In the genomic region with DNA sequence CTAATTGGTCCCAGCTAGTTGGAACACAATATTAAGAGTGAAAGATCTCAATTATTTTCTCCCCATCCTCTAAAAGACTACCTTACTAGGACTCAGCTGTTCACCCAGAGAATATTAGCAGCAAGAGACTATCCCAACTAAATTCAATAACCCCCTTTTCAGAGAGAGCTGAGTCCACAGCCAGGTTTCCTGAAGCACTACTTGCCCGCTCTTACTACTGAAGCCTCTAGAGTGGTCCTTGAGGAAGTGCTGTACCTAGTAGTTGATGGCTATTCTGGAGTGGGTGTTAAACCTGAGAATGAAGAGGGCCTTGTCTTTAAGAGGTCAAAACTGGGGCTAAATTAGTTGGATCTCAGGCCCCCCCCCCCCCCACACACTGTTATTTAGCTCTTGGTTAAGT, we compare ENCODE assay signal across 8 mouse cellular contexts. TPM values are rescaled to one million over a fixed set of nuclear protein-coding genes. Genes with fewer than 3 reads are reported as not detected.
DNase-seq lines count a peak whose midpoint lies in the region; ATAC-seq and TF ChIP-seq lines count a peak whose summit lies in the region.

No protein-coding gene starts in this region.

- TF ChIP-seq POLR2A in cortical plate, adult 2 months (IDR thresholded peaks at IDR 0.05; ENCODE audit: extremely low read depth, insufficient read depth, low read length) = no peak

- intact Hi-C loops in heart, postnatal 10 days (cut with DNase I) = loop anchor here (2.0 to 10.0 kb wide), 3 partner anchors 85 to 117 kb away; no protein-coding TSS in a partner anchor

- ATAC-seq in heart, embryonic 13.5 days (ENCODE audit: extremely low read depth, insufficient number of reproducible peaks, low FRiP score, low TSS enrichment) = no peak
- no peak for ATAC-seq in hindbrain, embryonic 11.5 days (ENCODE audit: low FRiP score)
- ATAC-seq in midbrain, embryonic 12.5 days (ENCODE audit: low FRiP score, low read depth) = no peak
- no peak for ATAC-seq in megakaryocyte, adult 5-6 weeks (ENCODE audit: poor library complexity, severe bottlenecking)
- ATAC-seq in monocyte, adult 5-6 weeks (replicated peaks; ENCODE audit: insufficient number of reproducible peaks, low FRiP score, low TSS enrichment, poor library complexity, severe bottlenecking) = no peak

- peak overlapping the region; percentile 96 for H3K9ac ChIP-seq in heart, embryonic 13.5 days
- H3K9ac ChIP-seq in hindbrain, embryonic 11.5 days (ENCODE audit: low read depth, low read length) = peak overlapping the region; percentile 95
- H3K9ac ChIP-seq in midbrain, embryonic 12.5 days (replicated peaks) = peak overlapping the region; percentile 96

- no peak for TF ChIP-seq CTCF in cortical plate, adult 2 months (IDR thresholded peaks at IDR 0.05; ENCODE audit: extremely low read depth, insufficient read depth, low read length)

- H3K36me3 ChIP-seq in heart, embryonic 13.5 days = no peaks in the 10 kb centered on the region
- no peaks in the 10 kb centered on the region for H3K36me3 ChIP-seq in hindbrain, embryonic 11.5 days (ENCODE audit: control insufficient read depth, insufficient read depth, low read length)
- H3K36me3 ChIP-seq in midbrain, embryonic 12.5 days = 0 out of 2 replicates have a peak, but pooled peaks cover 4% of the 10 kb centered on the region

- 56% methylated on average over 1 of the region's 1 CpGs for WGBS in heart, embryonic 13.5 days
- WGBS in hindbrain, embryonic 11.5 days = 50% methylated on average over 1 of the region's 1 CpGs
- WGBS in midbrain, embryonic 12.5 days = 51% methylated on average over 1 of the region's 1 CpGs

- H3K27me3 ChIP-seq in heart, embryonic 13.5 days (replicated peaks) = no peaks in the 10 kb centered on the region
- no peaks in the 10 kb centered on the region for H3K27me3 ChIP-seq in hindbrain, embryonic 11.5 days (ENCODE audit: control insufficient read depth, insufficient read depth, low read length)
- H3K27me3 ChIP-seq in midbrain, embryonic 12.5 days = no peaks in the 10 kb centered on the region

- DNase-seq in heart, postnatal 10 days = no peak
- DNase-seq in hindbrain, embryonic 11.5 days (ENCODE audit: low spot score) = peak; percentile 29
- DNase-seq in B cell, adult 2 months = no peak

- H3K9me3 ChIP-seq in heart, embryonic 13.5 days = no peaks in the 10 kb centered on the region
- H3K9me3 ChIP-seq in hindbrain, embryonic 11.5 days (ENCODE audit: control insufficient read depth, low read length) = no peaks in the 10 kb centered on the region
- no peaks in the 10 kb centered on the region for H3K9me3 ChIP-seq in midbrain, embryonic 12.5 days

- H3K27ac ChIP-seq in heart, embryonic 13.5 days (replicated peaks) = peak overlapping the region; percentile 95; the same call in 1 of the 2 replicates
- peak overlapping the region; percentile 91; the same call in 1 of the 2 replicates for H3K27ac ChIP-seq in cortical plate, adult 2 months (ENCODE audit: insufficient read depth, low read length)
- peak overlapping the region; percentile 98 for H3K27ac ChIP-seq in hindbrain, embryonic 11.5 days (ENCODE audit: low read depth, low read length)
- H3K27ac ChIP-seq in midbrain, embryonic 12.5 days (replicated peaks) = peak overlapping the region; percentile 99

- H3K4me3 ChIP-seq in heart, embryonic 13.5 days = peak overlapping the region; percentile 92
- peak overlapping the region; percentile 85 for H3K4me3 ChIP-seq in cortical plate, adult 2 months (ENCODE audit: insufficient read depth, low read length)
- H3K4me3 ChIP-seq in hindbrain, embryonic 11.5 days (ENCODE audit: low read depth, low read length) = peak overlapping the region; percentile 87
- peak overlapping the region; percentile 70 for H3K4me3 ChIP-seq in midbrain, embryonic 12.5 days

- H3K4me1 ChIP-seq in heart, embryonic 13.5 days = peaks cover 39% of the 10 kb centered on the region
- peaks cover 6% of the 10 kb centered on the region for H3K4me1 ChIP-seq in cortical plate, adult 2 months (ENCODE audit: control insufficient read depth, insufficient read depth, low read length)
- H3K4me1 ChIP-seq in hindbrain, embryonic 11.5 days (replicated peaks; ENCODE audit: control insufficient read depth, insufficient read depth, low read length) = no peaks in the 10 kb centered on the region
- H3K4me1 ChIP-seq in midbrain, embryonic 12.5 days = peaks cover 34% of the 10 kb centered on the region

- peak overlapping the region; percentile 85 for H3K4me2 ChIP-seq in heart, embryonic 13.5 days
- peak overlapping the region; percentile 46 for H3K4me2 ChIP-seq in hindbrain, embryonic 11.5 days (replicated peaks; ENCODE audit: low read depth, low read length)
- H3K4me2 ChIP-seq in midbrain, embryonic 12.5 days (replicated peaks) = peak overlapping the region; percentile 79

RNA-seq across cellular contexts. Expression of a gene that starts 0.6 kb away (rescaled TPM):
- 27.7 and 30.5 TPM in 2 replicates for polyA plus RNA-seq in heart, embryonic 13.5 days (2015; fragmentation: Nextera tagmentation; extraction: Ambion mirVana)
- total RNA-seq in heart, postnatal 10 days (2021) = 10 to 100 TPM; 17.3 to 18.3 TPM
- 27.9 and 28.8 TPM in 2 replicates for polyA plus RNA-seq in cortical plate, adult 2 months (2012; rRNA removed)
- 59.5 and 61.2 TPM in 2 replicates for polyA plus RNA-seq in hindbrain, embryonic 11.5 days (2014; fragmentation: Nextera tagmentation; extraction: Ambion mirVana)
- polyA plus RNA-seq in midbrain, embryonic 12.5 days (2016; fragmentation: Nextera tagmentation; extraction: Ambion mirVana) = 66.7 and 69.5 TPM in 2 replicates
- total RNA-seq in megakaryocyte, adult 5-6 weeks (2015) = 0.18 and 1.2 TPM in 2 replicates
- total RNA-seq in megakaryocyte, adult 5-6 weeks (2017) = 1.1 and 1.4 TPM in 2 replicates
- 3.0 to 7.7 TPM (median 4.0 TPM) in 3 replicates for total RNA-seq in monocyte, adult 5-6 weeks (2017)
